Mouse (Mus musculus): Measurements from ENCODE around the gene Msantd2. TPM values are rescaled to one million over a fixed set of nuclear protein-coding genes. Genes with fewer than 3 reads are reported as not detected.

The Msantd2 gene
- polyA plus RNA-seq, 1 experiment from 2014 or later, result 24.9 TPM

GRCm38 (mm10) chr9:37541851-37542642 lies 52.9 kb downstream of the Msantd2 start:
- H3K36me3 ChIP-seq (ENCODE audit: control insufficient read depth, insufficient read depth, low read length), result no peaks in the 10 kb centered on the region
- peaks cover 13% of the 10 kb centered on the region; the same call in 1 of the 2 replicates for H3K4me1 ChIP-seq (ENCODE audit: control insufficient read depth, insufficient read depth, low read length)
- ATAC-seq (ENCODE audit: low read depth) (no peak), DNase-seq (ENCODE audit: low spot score) (no peak)
- H3K9me3 ChIP-seq (ENCODE audit: control insufficient read depth, low read length), result no peaks in the 10 kb centered on the region
- 68% methylated on average over 7 of the region's 7 CpGs for WGBS
- H3K4me2 ChIP-seq (ENCODE audit: low read depth, low read length), result no peak overlapping the region
- H3K4me3 ChIP-seq (ENCODE audit: low read depth, low read length), result no peak overlapping the region
- no peak overlapping the region for H3K9ac ChIP-seq (ENCODE audit: low read depth, low read length)
- H3K27ac ChIP-seq (replicated peaks; ENCODE audit: low read depth, low read length), result no peak overlapping the region
- H3K27me3 ChIP-seq (replicated peaks; ENCODE audit: control insufficient read depth, insufficient read depth, low read length), result peaks cover 20% of the 10 kb centered on the region

DNA sequence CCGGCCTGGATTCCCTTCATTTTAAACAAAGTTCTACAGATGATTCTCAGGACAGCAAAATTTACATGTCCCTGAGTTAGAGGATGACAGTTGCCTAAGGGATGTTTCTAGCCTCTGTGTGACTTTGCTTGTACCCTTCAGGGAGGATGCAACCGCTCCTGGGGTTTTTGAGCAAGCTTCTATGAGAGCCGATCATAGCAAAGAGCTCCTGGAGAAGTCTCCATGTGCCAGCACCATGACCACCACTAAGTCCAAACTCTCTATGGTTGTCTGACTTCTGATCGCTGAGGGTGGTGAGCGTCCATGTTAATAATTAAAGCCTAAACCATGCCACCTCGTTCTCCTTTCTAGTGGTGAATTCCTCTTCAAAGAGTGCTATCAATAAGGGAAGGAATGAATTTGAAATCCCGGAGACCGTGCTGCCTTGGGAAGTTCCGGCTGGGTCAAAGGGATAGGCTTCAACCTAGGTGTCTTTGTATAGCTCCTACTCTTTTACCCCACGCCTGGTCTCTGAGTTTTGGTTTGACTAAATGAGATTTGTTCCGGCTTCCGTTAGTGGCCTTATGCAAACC lies 54.8 kb downstream of the Msantd2 start:
- 26% methylated on average over 12 of the region's 12 CpGs for WGBS
- DNase-seq (ENCODE audit: low spot score) (no peak), ATAC-seq (ENCODE audit: low read depth) (no peak; the same call in 1 of the 2 replicates)
- Histone ChIP-seq H3K4me2 (ENCODE audit: low read depth, low read length) (peak overlapping the region; percentile 67), H3K27me3 (replicated peaks; ENCODE audit: control insufficient read depth, insufficient read depth, low read length) (peaks cover 28% of the 10 kb centered on the region), H3K9me3 (ENCODE audit: control insufficient read depth, low read length) (no peaks in the 10 kb centered on the region), H3K27ac (replicated peaks; ENCODE audit: low read depth, low read length) (no peak overlapping the region), H3K9ac (ENCODE audit: low read depth, low read length) (peak overlapping the region; percentile 20; the same call in 1 of the 2 replicates), H3K4me3 (ENCODE audit: low read depth, low read length) (peak overlapping the region; percentile 35), H3K4me1 (ENCODE audit: control insufficient read depth, insufficient read depth, low read length) (peaks cover 13% of the 10 kb centered on the region; the same call in 1 of the 2 replicates), H3K36me3 (ENCODE audit: control insufficient read depth, insufficient read depth, low read length) (no peaks in the 10 kb centered on the region)

DNA sequence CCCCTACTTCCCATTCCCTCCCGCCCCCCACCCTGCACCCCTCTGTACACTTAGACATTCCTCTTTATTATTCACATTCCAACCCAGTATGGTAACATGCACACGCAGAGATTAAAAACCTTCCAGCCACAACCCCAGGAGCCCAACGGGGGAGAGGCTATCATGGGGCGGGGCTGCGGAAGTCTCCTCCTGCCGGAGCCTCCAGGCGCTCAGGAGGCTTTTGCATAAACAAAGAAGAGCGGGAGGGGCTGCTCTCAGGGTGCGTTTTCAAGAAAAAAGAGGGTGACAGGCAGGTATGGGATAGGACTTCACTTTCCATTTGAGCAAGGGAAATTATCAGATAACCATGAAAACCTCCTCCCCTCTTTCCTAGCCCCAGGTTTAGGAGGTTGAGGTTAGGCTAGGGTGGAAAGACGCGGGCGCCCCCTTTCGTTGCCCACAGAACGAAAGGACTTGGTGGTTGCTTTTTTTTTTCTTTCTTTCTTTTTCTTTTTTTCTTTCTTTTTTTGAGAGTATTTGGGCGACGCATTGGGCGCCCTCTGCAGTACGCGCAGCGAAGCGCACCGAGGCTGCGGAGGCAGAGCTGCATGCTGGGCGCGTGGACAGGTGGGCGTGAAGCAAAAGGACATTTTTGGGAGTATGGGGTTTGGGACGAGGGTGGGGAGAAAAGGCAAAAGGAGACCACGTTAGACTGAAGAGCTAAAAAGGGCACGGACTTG lies 55.5 kb downstream of the Msantd2 start:
- WGBS, result 1% methylated on average over 29 of the region's 29 CpGs
- Histone ChIP-seq H3K4me2 (ENCODE audit: low read depth, low read length) (peak overlapping the region; percentile 67), H3K36me3 (ENCODE audit: control insufficient read depth, insufficient read depth, low read length) (no peaks in the 10 kb centered on the region), H3K4me3 (ENCODE audit: low read depth, low read length) (peak overlapping the region; percentile 35), H3K4me1 (ENCODE audit: control insufficient read depth, insufficient read depth, low read length) (peaks cover 13% of the 10 kb centered on the region; the same call in 1 of the 2 replicates), H3K27me3 (replicated peaks; ENCODE audit: control insufficient read depth, insufficient read depth, low read length) (peaks cover 33% of the 10 kb centered on the region), H3K9ac (ENCODE audit: low read depth, low read length) (peak overlapping the region; percentile 20), H3K27ac (replicated peaks; ENCODE audit: low read depth, low read length) (no peak overlapping the region), H3K9me3 (ENCODE audit: control insufficient read depth, low read length) (no peaks in the 10 kb centered on the region)
- peak; percentile 58 for ATAC-seq (ENCODE audit: low read depth)
- peak; percentile 61 for DNase-seq (ENCODE audit: low spot score)

GRCm38 (mm10) chr9:37545166-37545610 lies 56.1 kb downstream of the Msantd2 start:
- 2% methylated on average over 17 of the region's 17 CpGs for WGBS
- no peak for ATAC-seq (ENCODE audit: low read depth)
- peaks cover 37% of the 10 kb centered on the region for H3K27me3 ChIP-seq (replicated peaks; ENCODE audit: control insufficient read depth, insufficient read depth, low read length)

DNA sequence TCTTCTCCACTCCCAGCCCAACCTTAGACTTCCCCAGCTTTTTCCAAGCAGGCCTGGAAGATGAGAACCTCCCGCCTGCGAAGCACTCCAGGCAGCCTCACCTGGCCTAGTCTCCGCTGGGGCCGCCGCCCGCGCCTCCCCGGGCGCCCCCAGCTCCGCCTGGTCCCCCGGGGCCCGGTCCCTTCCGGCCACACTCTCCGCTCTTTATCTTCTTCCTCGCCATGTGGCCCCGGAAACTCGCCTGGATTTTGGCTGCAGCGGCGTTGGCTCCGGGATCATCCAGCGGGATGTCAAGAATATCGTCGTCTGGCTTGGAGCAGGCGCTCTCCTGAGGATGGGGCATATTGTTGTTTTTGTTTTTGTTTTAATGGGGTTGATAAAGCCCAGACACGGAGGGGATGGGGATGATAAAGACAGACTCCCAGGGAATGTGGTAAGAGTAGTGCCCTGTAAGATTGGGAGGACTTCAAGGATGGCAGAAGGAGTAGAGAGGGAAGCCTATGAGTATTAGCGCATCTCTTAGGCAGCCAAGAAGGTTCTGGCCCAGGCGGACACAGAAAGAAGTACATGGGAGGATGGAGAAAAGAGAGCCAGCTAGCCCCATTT lies 56.8 kb downstream of the Msantd2 start:
- DNase-seq (ENCODE audit: low spot score), result no peak
- Histone ChIP-seq H3K4me1 (ENCODE audit: control insufficient read depth, insufficient read depth, low read length) (peaks cover 13% of the 10 kb centered on the region; the same call in 1 of the 2 replicates), H3K36me3 (ENCODE audit: control insufficient read depth, insufficient read depth, low read length) (no peaks in the 10 kb centered on the region), H3K27me3 (replicated peaks; ENCODE audit: control insufficient read depth, insufficient read depth, low read length) (peaks cover 45% of the 10 kb centered on the region), H3K4me3 (ENCODE audit: low read depth, low read length) (no peak overlapping the region), H3K27ac (replicated peaks; ENCODE audit: low read depth, low read length) (no peak overlapping the region), H3K9ac (ENCODE audit: low read depth, low read length) (no peak overlapping the region), H3K4me2 (ENCODE audit: low read depth, low read length) (no peak overlapping the region), H3K9me3 (ENCODE audit: control insufficient read depth, low read length) (no peaks in the 10 kb centered on the region)
- no peak for ATAC-seq (ENCODE audit: low read depth)
- WGBS, result 12% methylated on average over 27 of the region's 27 CpGs

More at GRCm38 (mm10) chr9:37545166-37545610, 56.1 kb downstream of the Msantd2 start:
- Histone ChIP-seq H3K36me3 (ENCODE audit: control insufficient read depth, insufficient read depth, low read length) (no peaks in the 10 kb centered on the region), H3K4me3 (ENCODE audit: low read depth, low read length) (peak overlapping the region; percentile 35), H3K9ac (ENCODE audit: low read depth, low read length) (peak overlapping the region; percentile 20; the same call in 1 of the 2 replicates), H3K9me3 (ENCODE audit: control insufficient read depth, low read length) (no peaks in the 10 kb centered on the region), H3K27ac (replicated peaks; ENCODE audit: low read depth, low read length) (no peak overlapping the region), H3K4me2 (ENCODE audit: low read depth, low read length) (peak overlapping the region; percentile 67), H3K4me1 (ENCODE audit: control insufficient read depth, insufficient read depth, low read length) (peaks cover 13% of the 10 kb centered on the region; the same call in 1 of the 2 replicates)
- DNase-seq (ENCODE audit: low spot score), result no peak

GRCm38 (mm10) chr9:37546889-37547288 lies 57.8 kb downstream of the Msantd2 start:
- Histone ChIP-seq H3K27ac (replicated peaks; ENCODE audit: low read depth, low read length) (no peak overlapping the region), H3K4me3 (ENCODE audit: low read depth, low read length) (no peak overlapping the region), H3K36me3 (ENCODE audit: control insufficient read depth, insufficient read depth, low read length) (no peaks in the 10 kb centered on the region), H3K9me3 (ENCODE audit: control insufficient read depth, low read length) (no peaks in the 10 kb centered on the region), H3K27me3 (replicated peaks; ENCODE audit: control insufficient read depth, insufficient read depth, low read length) (peaks cover 54% of the 10 kb centered on the region), H3K9ac (ENCODE audit: low read depth, low read length) (no peak overlapping the region), H3K4me1 (ENCODE audit: control insufficient read depth, insufficient read depth, low read length) (peaks cover 13% of the 10 kb centered on the region; the same call in 1 of the 2 replicates), H3K4me2 (ENCODE audit: low read depth, low read length) (no peak overlapping the region)
- WGBS, result 83% methylated on average over 1 of the region's 1 CpGs
- no peak for ATAC-seq (ENCODE audit: low read depth)
- no peak for DNase-seq (ENCODE audit: low spot score)

GRCm38 (mm10) chr9:37550435-37550834 lies 61.3 kb downstream of the Msantd2 start:
- no peaks in the 10 kb centered on the region for H3K36me3 ChIP-seq (ENCODE audit: control insufficient read depth, insufficient read depth, low read length)
- H3K27ac ChIP-seq (replicated peaks; ENCODE audit: low read depth, low read length), result no peak overlapping the region
- H3K9ac ChIP-seq (ENCODE audit: low read depth, low read length), result no peak overlapping the region
- peaks cover 53% of the 10 kb centered on the region for H3K27me3 ChIP-seq (replicated peaks; ENCODE audit: control insufficient read depth, insufficient read depth, low read length)
- H3K4me3 ChIP-seq (ENCODE audit: low read depth, low read length), result no peak overlapping the region
- ATAC-seq (ENCODE audit: low read depth) (no peak), DNase-seq (ENCODE audit: low spot score) (no peak)
- WGBS, result 54% methylated on average over 1 of the region's 1 CpGs
- H3K9me3 ChIP-seq (ENCODE audit: control insufficient read depth, low read length), result no peaks in the 10 kb centered on the region
- peaks cover 12% of the 10 kb centered on the region for H3K4me1 ChIP-seq (ENCODE audit: control insufficient read depth, insufficient read depth, low read length)
- no peak overlapping the region for H3K4me2 ChIP-seq (ENCODE audit: low read depth, low read length)
